In the genomic region with DNA sequence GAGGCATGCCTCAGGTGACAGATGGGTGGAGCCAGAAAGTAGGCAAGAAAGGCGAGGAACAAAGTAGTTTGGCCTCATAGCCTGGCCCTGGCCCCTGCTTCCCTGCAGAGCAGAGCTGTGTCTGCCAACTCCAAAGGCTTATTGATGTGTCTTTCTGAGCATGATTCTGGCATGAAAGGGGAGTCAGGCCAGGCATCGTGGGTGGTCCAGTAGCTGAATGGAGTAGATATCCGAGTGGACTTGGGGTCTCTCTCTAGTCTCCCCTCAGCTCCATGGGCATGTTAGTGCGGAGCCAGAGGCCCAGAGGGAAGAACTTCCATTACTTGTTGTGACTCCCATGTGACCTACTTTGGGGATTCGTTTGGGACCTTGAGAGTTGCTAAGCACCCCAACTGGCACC, we compare ENCODE assay signal across 15 mouse cellular contexts. TPM values are rescaled to one million over a fixed set of nuclear protein-coding genes. Genes with fewer than 3 reads are reported as not detected.
DNase-seq lines count a peak whose midpoint lies in the region; ATAC-seq and TF ChIP-seq lines count a peak whose summit lies in the region.
"Had no signal": no experiment of that assay in that cellular context is flagged by ENCODE, and none has a peak within 500 bp of the region (broad histone marks: within the 10 kb centered on the region; RNA-seq: fewer than 3 reads in every experiment).

No protein-coding gene starts in this region.

- DNase-seq in forebrain, embryonic 10.5 days (ENCODE audit: extremely low spot score, low spot score) = no peak
- peak; percentile 50 for DNase-seq in lung, embryonic 14.5 days
- DNase-seq in lung, postnatal 14 days = no peak
- DNase-seq in ES-CJ7 (ENCODE audit: low read depth, low spot score) = peak; percentile 20
- DNase-seq in limb, embryonic 10.5 days (ENCODE audit: low spot score) = no peak
- DNase-seq in urinary bladder, adult 18-20 months (ENCODE audit: low spot score in 2 of 2) = no peak
- no peak for DNase-seq in testis, postnatal 14 days (ENCODE audit: low spot score)
- DNase-seq: adrenal gland, adult 2 months; cerebellum, adult 8-10 months; lung, postnatal 10 days; thymus, postnatal 14 days had no signal

- no peaks in the 10 kb centered on the region for H3K36me3 ChIP-seq in forebrain, embryonic 10.5 days (replicated peaks)
- no peaks in the 10 kb centered on the region for H3K36me3 ChIP-seq in forebrain, embryonic 15.5 days
- H3K36me3 ChIP-seq in lung, embryonic 14.5 days (ENCODE audit: insufficient read depth) = no peaks in the 10 kb centered on the region
- peaks cover 3% of the 10 kb centered on the region; the same call in 1 of the 2 replicates for H3K36me3 ChIP-seq in limb, embryonic 10.5 days
- H3K36me3 ChIP-seq: neural tube, embryonic 13.5 days had no signal

- H3K9me3 ChIP-seq in forebrain, embryonic 10.5 days = no peaks in the 10 kb centered on the region
- no peaks in the 10 kb centered on the region for H3K9me3 ChIP-seq in forebrain, embryonic 15.5 days
- no peaks in the 10 kb centered on the region for H3K9me3 ChIP-seq in lung, embryonic 14.5 days (ENCODE audit: low read depth, low read length)
- no peaks in the 10 kb centered on the region for H3K9me3 ChIP-seq in limb, embryonic 10.5 days (replicated peaks)
- H3K9me3 ChIP-seq: embryonic facial prominence, embryonic 13.5 days; neural tube, embryonic 13.5 days had no signal

- no peak overlapping the region for H3K9ac ChIP-seq in forebrain, embryonic 15.5 days (replicated peaks)
- no peak overlapping the region for H3K9ac ChIP-seq in lung, embryonic 14.5 days
- H3K9ac ChIP-seq: embryonic facial prominence, embryonic 13.5 days; neural tube, embryonic 13.5 days had no signal

- no peak for ATAC-seq in forebrain, embryonic 15.5 days (replicated peaks)
- ATAC-seq in lung, embryonic 14.5 days (ENCODE audit: insufficient read depth) = peak; percentile 33; the same call in 1 of the 2 replicates

- TF ChIP-seq CTCF in lung, embryonic 14.5 days (IDR thresholded peaks at IDR 0.05; ENCODE audit: low read depth) = no peak

- peaks cover 22% of the 10 kb centered on the region for H3K4me1 ChIP-seq in forebrain, embryonic 10.5 days
- no peaks in the 10 kb centered on the region for H3K4me1 ChIP-seq in forebrain, embryonic 15.5 days
- 0 out of 2 replicates have a peak, but pooled peaks cover 4% of the 10 kb centered on the region for H3K4me1 ChIP-seq in lung, embryonic 14.5 days (ENCODE audit: insufficient read depth)
- peaks cover 14% of the 10 kb centered on the region for H3K4me1 ChIP-seq in limb, embryonic 10.5 days

- no peaks in the 10 kb centered on the region for H3K27me3 ChIP-seq in forebrain, embryonic 10.5 days (ENCODE audit: poor library complexity, severe bottlenecking)
- H3K27me3 ChIP-seq in forebrain, embryonic 15.5 days = no peaks in the 10 kb centered on the region
- no peaks in the 10 kb centered on the region for H3K27me3 ChIP-seq in lung, embryonic 14.5 days (ENCODE audit: insufficient read depth, low read length)
- no peaks in the 10 kb centered on the region for H3K27me3 ChIP-seq in limb, embryonic 10.5 days (ENCODE audit: low read depth, poor library complexity, severe bottlenecking)
- H3K27me3 ChIP-seq: embryonic facial prominence, embryonic 13.5 days; neural tube, embryonic 13.5 days had no signal

- no peak overlapping the region for H3K4me3 ChIP-seq in forebrain, embryonic 10.5 days
- no peak overlapping the region for H3K4me3 ChIP-seq in forebrain, embryonic 15.5 days
- no peak overlapping the region for H3K4me3 ChIP-seq in lung, embryonic 14.5 days (ENCODE audit: low read depth, low read length)
- no peak overlapping the region for H3K4me3 ChIP-seq in limb, embryonic 10.5 days
- H3K4me3 ChIP-seq: embryonic facial prominence, embryonic 13.5 days; neural tube, embryonic 13.5 days had no signal

- WGBS in forebrain, embryonic 10.5 days = 50% methylated on average over 5 of the region's 5 CpGs
- 28% methylated on average over 5 of the region's 5 CpGs for WGBS in forebrain, embryonic 15.5 days
- WGBS in lung, embryonic 14.5 days = 38% methylated on average over 5 of the region's 5 CpGs
- WGBS in limb, embryonic 10.5 days = 62% methylated on average over 5 of the region's 5 CpGs

- peak overlapping the region; percentile 1; the same call in 1 of the 2 replicates for H3K27ac ChIP-seq in forebrain, embryonic 10.5 days
- H3K27ac ChIP-seq in forebrain, embryonic 15.5 days (replicated peaks) = no peak overlapping the region
- no peak overlapping the region for H3K27ac ChIP-seq in lung, embryonic 14.5 days (ENCODE audit: low read depth)
- 0 out of 2 replicates have a peak overlapping the region, but pooled peaks have one; percentile 31 for H3K27ac ChIP-seq in limb, embryonic 10.5 days
- H3K27ac ChIP-seq: embryonic facial prominence, embryonic 13.5 days; neural tube, embryonic 13.5 days had no signal

- no peak overlapping the region for H3K4me2 ChIP-seq in forebrain, embryonic 15.5 days (replicated peaks)
- no peak overlapping the region for H3K4me2 ChIP-seq in lung, embryonic 14.5 days
- H3K4me2 ChIP-seq: embryonic facial prominence, embryonic 13.5 days; liver, embryonic 11.5 days; neural tube, embryonic 13.5 days had no signal

RNA-seq across cellular contexts. Expression of a gene that starts 45.9 kb away (rescaled TPM):
- polyA plus RNA-seq in forebrain, embryonic 10.5 days (2016; fragmentation: Nextera tagmentation; extraction: Ambion mirVana) = 4.0 and 4.7 TPM in 2 replicates
- 11.0 and 13.3 TPM in 2 replicates for polyA plus RNA-seq in forebrain, embryonic 15.5 days (2015; fragmentation: Nextera tagmentation; extraction: Ambion mirVana)
- polyA plus RNA-seq in lung, embryonic 14.5 days (2014; fragmentation: Nextera tagmentation; extraction: Ambion mirVana) = 10.7 and 14.4 TPM in 2 replicates
- polyA plus RNA-seq in limb, embryonic 10.5 days (2016; fragmentation: Nextera tagmentation; extraction: Ambion mirVana) = 8.1 and 8.4 TPM in 2 replicates

RNA-seq across cellular contexts. Expression of a gene that starts 55.0 kb away (rescaled TPM):
- 6.5 and 6.6 TPM in 2 replicates for polyA plus RNA-seq in forebrain, embryonic 10.5 days (2016; fragmentation: Nextera tagmentation; extraction: Ambion mirVana)
- 5.5 and 5.6 TPM in 2 replicates for polyA plus RNA-seq in forebrain, embryonic 15.5 days (2015; fragmentation: Nextera tagmentation; extraction: Ambion mirVana)
- 6.6 and 7.6 TPM in 2 replicates for polyA plus RNA-seq in lung, embryonic 14.5 days (2014; fragmentation: Nextera tagmentation; extraction: Ambion mirVana)
- polyA plus RNA-seq in limb, embryonic 10.5 days (2016; fragmentation: Nextera tagmentation; extraction: Ambion mirVana) = 5.9 and 6.0 TPM in 2 replicates

RNA-seq across cellular contexts. Expression of a gene that starts 55.3 kb away (rescaled TPM):
- 20.6 and 22.2 TPM in 2 replicates for polyA plus RNA-seq in forebrain, embryonic 10.5 days (2016; fragmentation: Nextera tagmentation; extraction: Ambion mirVana)
- polyA plus RNA-seq in forebrain, embryonic 15.5 days (2015; fragmentation: Nextera tagmentation; extraction: Ambion mirVana) = 9.7 and 11.4 TPM in 2 replicates
- 17.8 and 19.5 TPM in 2 replicates for polyA plus RNA-seq in lung, embryonic 14.5 days (2014; fragmentation: Nextera tagmentation; extraction: Ambion mirVana)
- 20.9 and 22.0 TPM in 2 replicates for polyA plus RNA-seq in limb, embryonic 10.5 days (2016; fragmentation: Nextera tagmentation; extraction: Ambion mirVana)

Comparison
In these comparisons a context has a peak if more than half of its experiments do, and no peak if none do; other contexts are left out.
1. DNase-seq: peak in lung, embryonic 14.5 days (single experiment) and ES-CJ7 (single experiment); none in forebrain, embryonic 10.5 days (single experiment), lung, postnatal 14 days (single experiment), limb, embryonic 10.5 days (single experiment), urinary bladder, adult 18-20 months (0 of 2) and testis, postnatal 14 days (single experiment).
2. H3K27ac ChIP-seq: peak in forebrain, embryonic 10.5 days (single experiment) and limb, embryonic 10.5 days (single experiment); none in forebrain, embryonic 15.5 days (single experiment) and lung, embryonic 14.5 days (single experiment).